Mouse (Mus musculus) heart, embryonic 13.5 days (tissue): ENCODE results near the gene Klhl13. TPM values are rescaled to one million over a fixed set of nuclear protein-coding genes. Genes with fewer than 3 reads are reported as not detected.

Experiments used
- ATAC-seq: fragments of 200-750 bp; cut with Nextera tagmentation; 2 replicates; pipeline ENCODE4 v1.8.0; 2017; ENCODE audit warnings: moderate TSS enrichment; ENCODE audit not compliant: insufficient number of reproducible peaks, low FRiP score, low TSS enrichment; ENCODE audit errors: extremely low read depth
- H3K27ac ChIP-seq: fragments of 300-500 bp; sonication (generic); replicated peaks from 2 replicates; pipeline ENCODE4 v1.5.1; 2015; ENCODE audit warnings: moderate library complexity, mild to moderate bottlenecking, inconsistent platforms
- H3K27me3 ChIP-seq: fragments of 300-500 bp; sonication (generic); replicated peaks from 2 replicates; pipeline ENCODE4 v1.6.1; 2015; ENCODE audit warnings: mild to moderate bottlenecking, inconsistent platforms
- H3K36me3 ChIP-seq: fragments of 300-500 bp; sonication (generic); 2 replicates; pipeline ENCODE4 v1.6.1; 2015; ENCODE audit warnings: mild to moderate bottlenecking, inconsistent platforms
- H3K4me1 ChIP-seq: fragments of 300-500 bp; sonication (generic); 2 replicates; pipeline ENCODE4 v1.6.1; 2015; ENCODE audit warnings: inconsistent platforms
- H3K4me2 ChIP-seq: fragments of 300-500 bp; sonication (generic); 2 replicates; pipeline ENCODE4 v1.6.1; 2015; ENCODE audit warnings: inconsistent platforms, mild to moderate bottlenecking, moderate library complexity
- H3K4me3 ChIP-seq: fragments of 300-500 bp; sonication (generic); 2 replicates; pipeline ENCODE4 v1.5.1; 2015; ENCODE audit warnings: moderate library complexity, mild to moderate bottlenecking, inconsistent platforms
- H3K9ac ChIP-seq: fragments of 300-500 bp; sonication (generic); 2 replicates; pipeline ENCODE4 v1.6.1; 2015; ENCODE audit warnings: inconsistent platforms, mild to moderate bottlenecking, moderate library complexity
- H3K9me3 ChIP-seq: fragments of 300-500 bp; sonication (generic); 2 replicates; pipeline ENCODE4 v1.6.1; 2016; ENCODE audit warnings: inconsistent platforms
- WGBS: fragments of 180-500 bp; shearing (Covaris S2); methylation state at CpG from one replicate; pipeline ENCODE4 v1.1.7; 2015; ENCODE audit warnings: mixed read lengths; 5-methylcytosine and 5-hydroxymethylcytosine counted together
- polyA plus RNA-seq: library from polyadenylated mRNA; unstranded; fragments of >200 nt; fragmentation: Nextera tagmentation; extraction: Ambion mirVana; gene quantifications from 2 replicates; pipeline ENCODE4 v1.2.1, GENCODE M21; 2015

Klhl13 gene
- polyA plus RNA-seq, 1 experiment from 2014 or later, result 76.6 TPM

DNA sequence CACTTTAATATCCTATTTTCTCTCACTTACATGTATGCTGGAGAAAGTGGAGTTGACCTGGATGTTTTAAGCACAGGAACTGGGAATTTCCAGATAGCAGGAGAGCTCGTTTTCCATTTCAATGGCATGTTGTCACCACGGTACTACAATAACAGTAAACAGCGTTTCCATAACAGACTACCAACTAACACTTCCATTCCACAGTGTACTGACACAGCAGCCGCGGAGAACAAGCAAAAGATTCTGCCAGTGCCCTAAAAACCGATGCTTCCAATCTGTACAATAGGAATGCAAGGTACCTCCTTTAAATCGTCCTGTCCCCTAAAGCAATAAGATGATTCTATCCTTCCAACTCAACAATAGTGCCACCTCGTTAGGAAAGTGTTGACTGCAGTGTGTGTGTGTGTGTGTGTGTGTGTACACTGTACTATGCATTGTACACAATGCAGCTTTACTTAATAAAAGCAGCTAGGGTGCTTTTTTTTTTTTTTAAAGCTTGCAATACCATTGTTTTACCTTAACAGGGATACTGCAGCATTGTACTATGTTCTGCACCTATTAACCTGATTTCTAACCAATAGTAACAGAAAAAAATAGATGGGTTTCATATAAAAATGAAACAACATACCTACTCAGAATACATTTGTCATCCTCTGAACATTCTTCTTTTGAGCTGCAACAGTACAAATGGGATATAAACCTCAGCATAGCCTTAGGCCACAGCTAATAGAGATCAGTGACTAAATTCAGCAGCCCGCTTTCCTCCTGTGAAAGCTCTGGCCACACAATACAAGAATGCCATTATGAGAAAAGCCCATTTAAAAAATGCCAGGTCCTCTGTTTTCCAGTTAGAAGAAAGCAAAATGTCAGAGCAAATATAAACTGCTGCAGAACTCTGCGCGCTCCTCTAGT, 80.1 kb downstream of the Klhl13 start:
- no peaks in the 10 kb centered on the region for H3K36me3 ChIP-seq
- H3K27ac ChIP-seq, result no peak overlapping the region
- H3K4me3 ChIP-seq, result peak overlapping the region; percentile 25
- H3K4me2 ChIP-seq, result peak overlapping the region; percentile 49
- no peak for ATAC-seq
- no peaks in the 10 kb centered on the region for H3K9me3 ChIP-seq
- no peaks in the 10 kb centered on the region for H3K27me3 ChIP-seq
- peaks cover 3% of the 10 kb centered on the region; the same call in 1 of the 2 replicates for H3K4me1 ChIP-seq
- H3K9ac ChIP-seq, result no peak overlapping the region
- 56% methylated on average over 11 of the region's 11 CpGs for WGBS

DNA sequence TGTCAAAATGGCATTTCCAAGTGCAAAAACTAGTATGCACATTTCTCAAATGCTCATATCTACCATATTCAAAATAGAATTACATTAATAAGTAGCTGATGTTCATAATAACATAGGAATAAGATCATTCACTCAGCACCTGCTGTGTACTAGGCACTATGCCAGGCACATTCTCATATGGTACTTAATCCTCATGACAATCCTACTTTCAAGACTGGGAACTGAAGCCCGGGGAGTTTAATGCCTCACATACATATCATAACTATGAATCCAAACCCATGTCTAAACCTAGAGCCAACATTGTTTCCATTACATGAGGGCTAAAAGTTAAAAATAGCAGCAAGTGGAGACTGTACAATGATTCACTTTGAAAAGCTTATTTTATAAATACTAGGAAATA, 97.3 kb downstream of the Klhl13 start:
- H3K9me3 ChIP-seq, result no peaks in the 10 kb centered on the region
- no peaks in the 10 kb centered on the region for H3K36me3 ChIP-seq
- H3K4me1 ChIP-seq, result no peaks in the 10 kb centered on the region
- no peak; the same call in 1 of the 2 replicates for ATAC-seq
- H3K4me2 ChIP-seq, result no peak overlapping the region
- no peaks in the 10 kb centered on the region for H3K27me3 ChIP-seq
- no peak overlapping the region for H3K9ac ChIP-seq
- H3K27ac ChIP-seq, result no peak overlapping the region
- 44% methylated on average over 1 of the region's 1 CpGs for WGBS
- H3K4me3 ChIP-seq, result no peak overlapping the region

DNA sequence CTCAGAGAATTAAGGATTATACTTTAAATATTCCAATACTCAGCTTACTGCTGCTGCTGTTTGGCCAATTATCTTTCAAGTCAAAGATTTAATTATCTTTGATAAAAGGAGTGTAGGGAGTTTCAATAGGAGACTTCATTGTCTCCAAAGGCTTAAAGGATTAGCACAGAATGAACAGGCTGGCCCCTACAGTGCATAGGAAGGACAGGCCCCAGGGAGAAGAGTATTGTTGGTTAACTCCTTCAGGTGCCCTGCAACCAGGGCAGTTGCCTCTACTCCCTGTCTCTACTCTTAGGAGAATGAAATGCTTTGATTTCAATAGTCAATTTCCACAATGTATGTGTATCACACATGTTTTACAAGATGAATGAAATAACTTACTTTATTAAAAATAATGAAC, 116.1 kb downstream of the Klhl13 start:
- H3K4me3 ChIP-seq, result no peak overlapping the region
- ATAC-seq, result no peak
- no peak overlapping the region for H3K27ac ChIP-seq
- H3K9me3 ChIP-seq, result no peaks in the 10 kb centered on the region
- H3K27me3 ChIP-seq, result no peaks in the 10 kb centered on the region
- peaks cover 4% of the 10 kb centered on the region for H3K4me1 ChIP-seq
- no peak overlapping the region for H3K4me2 ChIP-seq
- no peaks in the 10 kb centered on the region for H3K36me3 ChIP-seq
- H3K9ac ChIP-seq, result no peak overlapping the region
